25 mouse cellular contexts compared by ENCODE assay signal in genomic region chr9:22537767-22538373, GRCm38 (mm10).
DNase-seq lines count a peak whose midpoint lies in the region; ATAC-seq lines count a peak whose summit lies in the region.
"Had no signal": no experiment of that assay in that cellular context is flagged by ENCODE, and none has a peak within 500 bp of the region (broad histone marks: within the 10 kb centered on the region; RNA-seq: fewer than 3 reads in every experiment).

No protein-coding gene starts in this region.

- H3K36me3 ChIP-seq in intestine, embryonic 15.5 days, result no peaks in the 10 kb centered on the region
- H3K36me3 ChIP-seq: embryonic facial prominence, embryonic 10.5 days; embryonic facial prominence, embryonic 13.5 days; forebrain, embryonic 12.5 days; forebrain, embryonic 15.5 days; heart, embryonic 10.5 days; hindbrain, embryonic 13.5 days had no signal

- WGBS in intestine, embryonic 15.5 days, result 67% methylated on average over 11 of the region's 11 CpGs
- WGBS in large intestine, adult 2 months, result 43% methylated on average over 11 of the region's 11 CpGs

- peak; percentile 10 for DNase-seq in thymus, postnatal 0 days (ENCODE audit: low spot score)
- DNase-seq in thymus, postnatal 4 days, result no peak
- DNase-seq in large intestine, adult 2 months (ENCODE audit: low read depth, low spot score), result peak; percentile 0
- DNase-seq in urinary bladder, postnatal 4 days (ENCODE audit: low spot score in 2 of 2), result no peak
- DNase-seq in spleen, postnatal 10 days (ENCODE audit: low spot score in 2 of 2), result no peak
- DNase-seq: adrenal gland, adult 8-10 months; adrenal gland, postnatal 25 days; cerebellum, adult 11-12 months; cerebellum, adult 8-10 months; cerebellum, postnatal 10 days; cerebellum, postnatal 36 days; embryo, embryonic 11 days; gastrocnemius, postnatal 25 days; heart, adult 2 months had no signal

- ATAC-seq in intestine, embryonic 15.5 days, result peak; percentile 76
- ATAC-seq: activated CD4-positive, CD25-positive, alpha-beta regulatory T cell, adult 4 months; CD4-positive, CD25-positive, alpha-beta regulatory T cell, adult 4 months; forebrain, embryonic 15.5 days; hindbrain, embryonic 16.5 days had no signal

- H3K4me2 ChIP-seq in intestine, embryonic 15.5 days (replicated peaks), result no peak overlapping the region
- H3K4me2 ChIP-seq: embryonic facial prominence, embryonic 13.5 days; forebrain, embryonic 12.5 days; forebrain, embryonic 15.5 days; hindbrain, embryonic 13.5 days had no signal

- no peaks in the 10 kb centered on the region for H3K27me3 ChIP-seq in intestine, embryonic 15.5 days (replicated peaks)
- H3K27me3 ChIP-seq: forebrain, embryonic 12.5 days; forebrain, embryonic 15.5 days; hindbrain, embryonic 13.5 days had no signal

- H3K27ac ChIP-seq in intestine, embryonic 15.5 days, result peak overlapping the region; percentile 32; the same call in 1 of the 2 replicates
- H3K27ac ChIP-seq: embryonic facial prominence, embryonic 10.5 days; embryonic facial prominence, embryonic 13.5 days; forebrain, embryonic 12.5 days; forebrain, embryonic 15.5 days; heart, adult 2 months; heart, embryonic 10.5 days; hindbrain, embryonic 13.5 days had no signal

- H3K4me1 ChIP-seq in intestine, embryonic 15.5 days (replicated peaks), result 0 out of 2 replicates have a peak, but pooled peaks cover 4% of the 10 kb centered on the region
- H3K4me1 ChIP-seq: forebrain, embryonic 15.5 days had no signal

- H3K4me3 ChIP-seq in intestine, embryonic 15.5 days (replicated peaks), result no peak overlapping the region
- H3K4me3 ChIP-seq: embryonic facial prominence, embryonic 10.5 days; embryonic facial prominence, embryonic 13.5 days; erythroblast, embryonic 14.5 days; forebrain, embryonic 12.5 days; forebrain, embryonic 15.5 days; heart, adult 2 months; heart, embryonic 10.5 days; hindbrain, embryonic 13.5 days had no signal

- no peak overlapping the region for H3K9ac ChIP-seq in intestine, embryonic 15.5 days
- H3K9ac ChIP-seq: embryonic facial prominence, embryonic 13.5 days; forebrain, embryonic 12.5 days; forebrain, embryonic 15.5 days; hindbrain, embryonic 13.5 days had no signal

- H3K9me3 ChIP-seq in intestine, embryonic 15.5 days, result no peaks in the 10 kb centered on the region
- H3K9me3 ChIP-seq: embryonic facial prominence, embryonic 10.5 days; embryonic facial prominence, embryonic 13.5 days; forebrain, embryonic 12.5 days; forebrain, embryonic 15.5 days; heart, embryonic 10.5 days; hindbrain, embryonic 13.5 days had no signal

Comparison
In these comparisons a context has a peak if more than half of its experiments do, and no peak if none do; other contexts are left out.
1. DNase-seq: peak in thymus, postnatal 0 days (single experiment) and large intestine, adult 2 months (single experiment); none in thymus, postnatal 4 days (single experiment), urinary bladder, postnatal 4 days (0 of 2) and spleen, postnatal 10 days (0 of 2).